Mouse (Mus musculus) Muller cell, postnatal 12 days (primary cell): ENCODE data around the gene Actr8.
A peak's percentile ranks its signal among the peaks of the same experiment; 100 is the strongest.

Source experiments
- DNase-seq: peaks from one replicate; pipeline ENCODE4 v3.0.0-alpha.2; 2015; ENCODE audit errors: inconsistent ontology term

The Actr8 gene

GRCm38 (mm10) chr14:29978254-29979204, at the start of gene Actr8:
Gene Actr8, plus strand, starts transcription at chr14:29978337.
- peak; percentile 95 for DNase-seq

- no peak for DNase-seq
Observed at GRCm38 (mm10) chr14:29928966-29929365, 49.2 kb upstream of the Actr8 start.

GRCm38 (mm10) chr14:29935516-29935915, 42.6 kb upstream of the Actr8 start:
- DNase-seq: no peak

- no peak for DNase-seq
Observed at GRCm38 (mm10) chr14:29937466-29937865, 40.7 kb upstream of the Actr8 start.

DNA sequence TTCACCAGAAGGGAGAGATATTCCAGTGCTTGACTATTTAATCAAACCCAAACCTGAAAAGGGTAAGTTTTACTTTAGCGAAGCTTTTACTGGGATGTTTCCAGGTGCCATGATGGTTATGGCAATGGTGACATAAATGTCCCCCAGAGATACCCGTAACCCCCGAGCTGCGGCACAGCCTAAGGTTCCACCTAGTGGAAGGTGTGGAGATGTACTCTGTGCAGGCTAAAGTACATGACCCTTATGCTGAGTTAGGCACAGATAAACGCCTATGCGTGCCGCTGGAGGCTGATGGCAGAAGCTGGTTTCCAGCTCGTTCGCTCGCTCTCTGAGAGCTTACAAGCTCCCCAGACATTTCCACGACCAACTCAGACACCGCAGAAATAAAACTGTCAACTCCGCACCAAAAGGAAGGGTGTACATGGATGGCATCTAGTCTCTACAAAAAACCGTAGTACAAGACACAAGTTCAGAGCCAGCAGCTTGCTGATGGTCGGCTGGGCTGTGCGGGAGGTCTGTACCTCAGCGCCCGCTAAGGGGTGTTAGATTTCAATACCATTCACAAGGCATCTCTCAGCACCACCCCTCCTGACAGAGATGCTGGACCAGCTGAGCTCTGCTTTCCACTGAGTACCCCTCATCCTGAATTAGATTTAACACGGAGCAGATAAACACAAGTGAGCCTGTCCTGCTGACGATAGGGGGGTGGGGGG, 38.4 kb upstream of the Actr8 start:
- DNase-seq: no peak

DNA sequence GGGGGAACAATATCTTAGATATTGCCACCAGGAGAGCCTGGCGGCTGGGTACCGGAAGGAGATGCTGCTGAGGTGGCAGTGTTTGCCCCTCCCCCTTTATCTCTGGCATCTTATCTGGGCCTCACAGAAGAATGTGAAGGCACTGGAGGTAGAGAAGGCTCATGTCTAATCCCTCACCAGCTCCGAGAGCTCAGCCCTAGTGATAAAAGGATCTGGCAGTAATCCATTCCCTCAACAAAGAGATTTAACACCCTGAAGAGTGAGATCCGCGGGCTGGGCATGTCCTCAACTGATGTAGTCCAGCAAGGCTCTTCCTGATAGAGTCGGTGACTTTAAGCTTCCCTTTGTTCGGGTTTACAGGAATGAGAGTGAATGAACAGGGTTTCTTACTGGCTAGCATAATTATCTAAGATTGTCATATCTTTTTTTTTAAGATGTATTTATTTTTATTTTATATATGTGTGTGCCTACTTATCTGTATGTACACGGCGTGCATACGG, 37.8 kb upstream of the Actr8 start:
- DNase-seq: peak; percentile 19

GRCm38 (mm10) chr14:29940877-29941276, 37.3 kb upstream of the Actr8 start:
- DNase-seq: peak; percentile 17

DNA sequence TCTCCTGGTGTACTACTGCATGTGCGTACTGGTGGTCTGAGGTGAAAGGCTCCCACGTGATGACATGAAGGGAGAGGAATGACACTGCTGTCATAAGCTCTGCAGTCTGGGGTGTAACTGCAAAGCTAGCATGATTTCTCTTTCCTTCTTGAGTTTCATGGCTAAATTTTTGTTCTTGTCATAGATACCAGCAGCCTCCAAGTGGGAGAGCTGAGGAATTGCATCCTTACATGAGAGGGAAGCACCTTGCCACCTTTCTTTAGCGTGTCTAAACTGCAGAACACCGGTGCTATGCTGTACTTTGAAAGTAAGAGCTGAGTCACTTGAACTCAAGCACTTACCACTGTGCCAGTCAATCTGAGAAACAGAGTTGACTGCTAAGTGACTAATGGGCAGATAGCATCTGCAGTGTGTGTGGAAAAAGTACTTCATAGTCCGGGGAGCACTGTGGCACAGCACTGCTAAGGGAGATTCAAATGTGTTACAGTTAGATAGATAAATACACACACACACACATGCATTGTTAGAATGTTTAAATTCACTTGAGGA, 31.3 kb upstream of the Actr8 start:
- DNase-seq: no peak

DNA sequence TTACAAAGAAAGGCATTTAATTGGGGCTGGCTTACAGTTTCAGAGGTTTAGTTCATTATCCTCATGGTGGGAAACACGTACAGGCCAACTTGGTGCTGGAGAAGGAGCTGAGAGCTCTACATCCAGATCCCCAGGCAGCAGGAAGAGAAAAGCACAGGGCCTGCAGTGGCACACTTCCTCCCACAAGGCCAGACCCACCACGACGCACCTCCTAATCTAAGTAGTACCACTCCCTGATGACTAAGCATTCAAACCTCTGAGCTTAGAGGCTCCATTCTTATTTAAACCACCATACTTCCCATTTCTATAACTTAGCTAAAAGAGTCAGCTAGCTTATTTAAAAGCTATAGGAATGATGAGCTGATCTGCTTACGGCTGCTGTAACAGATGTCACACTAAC, 27.3 kb upstream of the Actr8 start:
- no peak for DNase-seq

- DNase-seq: no peak
Observed at GRCm38 (mm10) chr14:29957393-29957792, 20.7 kb upstream of the Actr8 start.

- DNase-seq: no peak
Observed at GRCm38 (mm10) chr14:29967611-29968010, 10.5 kb upstream of the Actr8 start.

- peak; percentile 99 for DNase-seq
Observed at GRCm38 (mm10) chr14:29968075-29968821, 9.9 kb upstream of the Actr8 start, which contains the start of gene Selenok. Gene Selenok, plus strand, starts transcription at chr14:29968308.

DNA sequence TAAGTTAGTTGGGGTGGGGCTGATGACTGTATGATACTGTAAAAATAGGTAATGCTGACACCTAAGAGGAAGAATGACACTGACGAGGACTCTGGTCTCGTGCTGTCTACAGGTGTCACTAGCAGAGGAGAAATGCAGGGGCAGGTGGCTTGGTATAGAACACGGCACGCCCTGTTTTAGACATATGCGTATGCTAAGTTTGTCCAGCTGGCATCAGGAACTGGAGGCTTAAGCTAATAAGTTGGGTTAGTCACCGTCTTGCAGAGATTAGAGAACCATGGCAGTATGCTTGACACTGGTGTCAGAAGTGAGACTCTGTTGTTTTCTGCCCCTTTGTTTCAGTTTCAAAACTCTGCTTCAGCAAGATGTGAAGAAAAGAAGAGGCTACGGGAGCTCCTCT, 6.7 kb upstream of the Actr8 start:
- no peak for DNase-seq

- no peak for DNase-seq
Observed at GRCm38 (mm10) chr14:29971993-29972392, 6.1 kb upstream of the Actr8 start.

DNA sequence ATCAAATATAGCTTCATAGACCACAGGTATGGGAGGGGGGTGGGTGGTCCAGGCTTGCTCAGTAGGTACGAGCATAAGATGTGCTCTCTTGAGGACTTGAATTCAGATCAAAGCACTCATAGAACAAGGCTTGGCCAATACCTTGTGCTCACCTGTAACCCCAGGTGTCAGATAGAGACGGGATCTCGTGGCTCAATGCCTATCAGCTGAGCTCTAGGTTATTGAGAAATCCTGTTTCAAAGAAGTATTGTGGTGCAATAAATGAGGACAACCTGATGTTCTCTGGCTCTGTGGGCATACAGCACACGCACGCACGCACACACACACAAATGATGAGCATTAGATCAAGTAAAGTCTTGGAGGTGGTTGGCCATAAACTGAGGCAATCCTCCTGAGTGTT, 1.2 kb upstream of the Actr8 start:
- DNase-seq: no peak

GRCm38 (mm10) chr14:29980447-29981205, 2.5 kb downstream of the Actr8 start:
- DNase-seq: no peak

- DNase-seq: no peak
Observed at GRCm38 (mm10) chr14:29986096-29986495, 8.0 kb downstream of the Actr8 start.

GRCm38 (mm10) chr14:29987276-29987675, 9.1 kb downstream of the Actr8 start:
- no peak for DNase-seq

DNA sequence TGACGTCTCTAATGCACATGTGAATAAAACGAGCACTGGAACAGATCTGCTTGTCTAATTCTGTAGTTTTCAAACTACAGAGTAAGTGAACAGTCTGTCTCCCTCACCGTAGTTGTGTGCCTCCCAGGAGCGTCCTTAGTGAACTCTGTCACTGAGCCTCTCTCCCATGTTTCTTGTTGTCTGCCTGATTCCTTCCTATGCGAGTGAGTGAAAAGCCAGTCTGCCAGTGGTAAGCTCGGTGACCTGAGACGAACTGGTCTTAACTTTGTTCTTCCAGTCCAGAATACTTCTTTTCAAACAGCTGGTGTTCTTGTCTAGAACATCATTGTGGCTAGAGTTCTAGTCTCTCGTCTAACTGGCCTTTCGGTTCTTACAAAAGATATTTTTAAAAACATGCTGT, 9.6 kb downstream of the Actr8 start:
- DNase-seq: no peak

GRCm38 (mm10) chr14:29988337-29988736, 10.2 kb downstream of the Actr8 start:
- DNase-seq: no peak

GRCm38 (mm10) chr14:29994976-29995375, 16.8 kb downstream of the Actr8 start:
- no peak for DNase-seq
